Comparison of ENCODE assay signal across 8 mouse cellular contexts in genomic region chr5:127241136-127241924, GRCm38 (mm10). TPM values are rescaled to one million over a fixed set of nuclear protein-coding genes. Genes with fewer than 3 reads are reported as not detected.
DNase-seq lines count a peak whose midpoint lies in the region; ATAC-seq lines count a peak whose summit lies in the region.

Tmem132c (plus strand) TSS chr5:127241808.

- H3K27ac ChIP-seq in hindbrain, embryonic 10.5 days, result peak within 1 kb of the TSS; percentile 83

- H3K4me1 ChIP-seq in hindbrain, embryonic 10.5 days (replicated peaks), result peaks cover 39% of the 10 kb centered on the region

- peaks cover 85% of the 10 kb centered on the region for H3K27me3 ChIP-seq in hindbrain, embryonic 10.5 days (ENCODE audit: insufficient read depth, poor library complexity, severe bottlenecking)

- under 1% methylated on average over 58 of the region's 58 CpGs for WGBS in hindbrain, embryonic 10.5 days

- 0 out of 2 replicates have a peak, but pooled peaks cover 2% of the 10 kb centered on the region for H3K9me3 ChIP-seq in hindbrain, embryonic 10.5 days

- peak within 1 kb of the TSS; percentile 76 for H3K4me3 ChIP-seq in hindbrain, embryonic 10.5 days

- no peaks in the 10 kb centered on the region for H3K36me3 ChIP-seq in hindbrain, embryonic 10.5 days

- no peak for ATAC-seq in megakaryocyte-erythroid progenitor cell, adult 5-6 weeks (replicated peaks; ENCODE audit: low FRiP score, low TSS enrichment, poor library complexity, severe bottlenecking)

- peak; percentile 88 for DNase-seq in adrenal gland, adult 2 months
- DNase-seq in cerebellum, postnatal 25 days, result peak; percentile 91 to 94
- DNase-seq in frontal cortex, postnatal 25 days (ENCODE audit: low spot score in 2 of 2), result peak; percentile 15 to 20
- peak; percentile 93 for DNase-seq in hindbrain, embryonic 10.5 days (ENCODE audit: low spot score)
- DNase-seq in layer of hippocampus, postnatal 36 days, result peak; percentile 53 to 65
- peak; percentile 93 for DNase-seq in lung, postnatal 10 days
- DNase-seq in right cerebral cortex, adult 2 months (ENCODE audit: low spot score in 2 of 2), result peak; percentile 38 to 44

RNA-seq across cellular contexts. Expression of gene Tmem132c, which starts in this region (rescaled TPM):
- total RNA-seq in adrenal gland, adult 2 months (2021), result under 1 TPM; 0.43 to 0.69 TPM
- polyA plus RNA-seq in adrenal gland, adult 2 months (2012; rRNA removed), result 0.58 and 1.5 TPM in 2 replicates
- polyA plus RNA-seq in hindbrain, embryonic 10.5 days (2016; fragmentation: Nextera tagmentation; extraction: Ambion mirVana), result 24.0 and 33.2 TPM in 2 replicates
- total RNA-seq in layer of hippocampus, postnatal 36 days (2021), result 1 to 10 TPM; 3.7 to 3.8 TPM
- not detected in 2 replicates for total RNA-seq in megakaryocyte-erythroid progenitor cell, adult 5-6 weeks (2014; fragmentation: Nextera tagmentation)
- not detected in 2 replicates for total RNA-seq in megakaryocyte-erythroid progenitor cell, adult 5-6 weeks (2017)

Comparison
In these comparisons a context has a peak if more than half of its experiments do, and no peak if none do; other contexts are left out.
1. RNA of gene Tmem132c (polyA plus RNA-seq): 24.0 to 33.2 TPM in hindbrain, embryonic 10.5 days; 0.58 to 1.5 TPM in adrenal gland, adult 2 months; every median in the first group is over 10 times any median in the second.
2. DNase-seq: peak in every context shown above with its lines; median percentile 93 in hindbrain, embryonic 10.5 days; 93 in lung, postnatal 10 days; 92 in cerebellum, postnatal 25 days; 88 in adrenal gland, adult 2 months; 59 in layer of hippocampus, postnatal 36 days; 41 in right cerebral cortex, adult 2 months; 18 in frontal cortex, postnatal 25 days.